Mouse (Mus musculus): Measurements from ENCODE around the gene Mcu.

Gene Mcu

GRCm38 (mm10) chr10:59424453-59424852 lies 192.0 kb downstream of the Mcu start:
- DNase-seq, result peak; percentile 38

- DNase-seq, result no peak
These were observed 197.0 kb downstream of the Mcu start for GRCm38 (mm10) chr10:59419516-59419915.

- DNase-seq, result no peak
These were observed 199.9 kb downstream of the Mcu start for GRCm38 (mm10) chr10:59416623-59417022.

- DNase-seq, result no peak
These were observed 202.8 kb downstream of the Mcu start for GRCm38 (mm10) chr10:59413711-59414110.

- DNase-seq, result no peak
These were observed 206.2 kb downstream of the Mcu start for GRCm38 (mm10) chr10:59410264-59410663.

- no peak for DNase-seq
These were observed 208.0 kb downstream of the Mcu start for GRCm38 (mm10) chr10:59408499-59408898.

- no peak for DNase-seq
These were observed 212.7 kb downstream of the Mcu start for GRCm38 (mm10) chr10:59403793-59404149.

GRCm38 (mm10) chr10:59402899-59403792 lies 213.3 kb downstream of the Mcu start, which contains the start of gene Pla2g12b:
Gene Pla2g12b, plus strand, starts transcription at chr10:59403660.
- no peak for DNase-seq
